Mouse (Mus musculus) splenic B cell, adult 2 months (primary cell): ENCODE measurements around the gene Aasdhppt.
A peak's percentile ranks its signal among the peaks of the same experiment; 100 is the strongest.

Experiments used
- DNase-seq: peaks from one replicate; pipeline ENCODE4 v3.0.0-alpha.2; 2011; ENCODE audit warnings: low read depth, low spot score
- H3K27me3 ChIP-seq: 2 replicates; pipeline ENCODE4 v1.6.1; 2012; ENCODE audit warnings: mild to moderate bottlenecking, low read length, moderate library complexity, mixed read lengths; ENCODE audit not compliant: control insufficient read depth, poor library complexity, insufficient read depth, severe bottlenecking
- H3K36me3 ChIP-seq: 2 replicates; pipeline ENCODE4 v1.6.1; 2012; ENCODE audit warnings: mild to moderate bottlenecking, low read length, moderate library complexity, mixed read lengths; ENCODE audit not compliant: control insufficient read depth, poor library complexity, insufficient read depth, severe bottlenecking

Aasdhppt gene

DNA sequence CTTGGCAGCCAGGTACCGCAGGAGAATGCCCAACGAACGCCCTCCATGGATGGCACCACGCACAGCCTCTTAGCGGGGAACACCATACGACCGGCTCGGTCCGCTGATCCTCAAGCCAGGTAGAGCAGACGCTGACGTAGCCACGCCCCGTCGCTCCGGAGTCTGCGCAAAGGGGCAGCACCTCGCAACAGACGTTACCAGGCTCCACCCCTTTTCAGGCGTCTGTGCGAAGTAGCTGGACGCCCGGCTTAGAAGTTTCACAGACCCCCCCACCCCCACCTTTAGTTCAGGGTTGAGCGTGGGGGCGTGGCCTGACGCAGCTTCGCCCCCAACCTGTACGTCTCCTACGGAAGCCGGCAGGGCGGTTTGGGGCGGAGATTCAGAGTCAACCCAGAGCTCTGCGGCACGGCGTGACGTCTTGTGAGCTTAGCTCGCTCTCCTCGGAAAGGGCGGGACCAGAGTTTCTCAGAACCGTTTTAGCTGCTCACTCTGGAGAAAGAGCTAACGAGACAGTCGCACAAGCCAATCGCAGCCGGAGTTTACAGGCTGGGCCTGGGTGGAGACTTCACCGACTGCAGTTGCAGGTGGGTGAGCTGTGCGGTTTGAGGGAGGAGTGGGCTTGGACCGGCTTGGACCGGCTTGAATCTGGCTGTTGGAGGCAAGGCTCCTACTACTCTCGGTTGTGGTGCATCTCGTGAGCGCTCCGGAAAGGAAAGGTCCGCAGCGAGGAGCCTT lies at the start of gene Aasdhppt, which contains the start of gene Kbtbd3:
Gene Aasdhppt, minus strand, starts transcription at position 121 of the 735 bp plus-strand sequence.
Gene Kbtbd3, plus strand, starts transcription at position 483 of the 735 bp plus-strand sequence.
- no peaks in the 10 kb centered on the region for H3K36me3 ChIP-seq
- no peaks in the 10 kb centered on the region for H3K27me3 ChIP-seq
- DNase-seq: peak; percentile 100

DNA sequence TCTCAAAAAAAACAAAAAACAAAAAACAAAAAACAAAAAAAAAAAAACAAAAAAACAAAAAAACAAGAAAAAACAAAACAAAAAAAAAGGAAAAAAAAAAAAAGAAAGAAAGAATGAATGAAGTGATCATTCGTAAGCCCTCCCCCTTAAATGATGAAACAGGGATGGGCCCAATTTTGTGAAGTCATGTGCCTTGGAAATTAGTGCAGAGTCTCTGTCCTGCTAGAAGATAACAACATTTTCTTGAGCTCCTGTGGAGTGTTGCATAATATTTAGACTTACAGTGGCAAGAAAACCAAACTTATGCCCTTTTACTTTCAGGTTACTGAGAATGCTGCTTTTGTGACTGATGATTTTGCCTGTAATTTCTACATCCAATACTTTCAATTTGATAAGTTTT lies 43.9 kb upstream of the Aasdhppt start:
- Histone ChIP-seq H3K36me3 (no peaks in the 10 kb centered on the region), H3K27me3 (no peaks in the 10 kb centered on the region)
- DNase-seq: no peak

DNA sequence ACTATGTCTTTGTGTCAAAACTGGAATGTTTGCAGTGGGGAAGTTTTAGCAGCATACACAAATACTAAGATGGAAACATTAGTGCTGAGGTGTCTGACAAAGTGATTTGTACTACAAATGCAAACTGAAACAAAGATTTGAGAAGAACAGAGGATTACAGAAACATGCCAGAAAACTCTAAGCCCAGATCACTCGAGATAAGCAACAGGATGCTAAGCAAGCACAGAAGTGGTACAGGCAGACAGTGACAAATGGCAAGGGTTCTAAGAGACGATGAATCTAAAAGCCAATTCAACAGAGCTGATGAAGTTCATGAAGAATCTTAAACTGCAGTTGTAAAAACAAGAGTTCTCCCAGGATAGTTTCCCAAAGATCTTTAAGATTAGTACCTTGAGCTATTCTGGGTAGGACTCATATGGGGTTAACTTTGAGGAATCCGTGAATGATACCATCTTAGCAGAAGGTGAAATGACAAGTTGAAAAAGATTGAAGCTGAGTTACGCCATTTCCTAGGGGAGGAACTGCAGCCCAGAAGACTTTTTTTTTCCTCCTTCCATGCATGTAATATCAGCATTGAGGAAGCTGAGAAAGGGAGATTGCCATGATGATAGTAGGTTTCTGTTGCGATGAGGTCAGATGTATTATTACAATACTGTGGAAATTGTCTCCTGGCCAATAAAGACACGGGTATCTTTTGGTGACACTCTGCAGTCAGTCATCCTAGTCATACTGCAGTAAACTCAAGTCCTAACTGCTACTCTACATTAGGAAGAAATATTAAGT lies 9.9 kb upstream of the Aasdhppt start:
- Histone ChIP-seq H3K36me3 (no peaks in the 10 kb centered on the region), H3K27me3 (no peaks in the 10 kb centered on the region)
- no peak for DNase-seq

DNA sequence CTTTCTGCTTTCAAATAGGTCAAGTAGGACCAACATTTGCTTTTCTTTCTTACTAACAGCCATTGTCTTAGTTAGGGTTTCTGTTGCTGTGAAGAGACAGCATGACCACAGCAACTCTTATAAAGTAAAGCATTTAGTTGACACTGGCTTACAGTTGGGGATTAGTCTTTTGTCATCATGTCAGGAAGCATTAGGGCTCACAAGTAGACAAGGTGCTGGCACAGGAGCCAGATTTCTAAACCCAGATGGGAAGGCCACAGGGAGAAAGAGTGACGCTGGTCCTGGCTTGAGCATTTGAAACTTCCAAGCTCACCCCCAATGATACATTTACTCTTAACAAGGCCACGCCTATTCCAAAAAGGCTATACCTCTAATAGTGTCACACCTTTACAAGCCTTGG lies 6.5 kb upstream of the Aasdhppt start:
- H3K36me3 ChIP-seq: no peaks in the 10 kb centered on the region
- no peaks in the 10 kb centered on the region for H3K27me3 ChIP-seq
- no peak for DNase-seq

DNA sequence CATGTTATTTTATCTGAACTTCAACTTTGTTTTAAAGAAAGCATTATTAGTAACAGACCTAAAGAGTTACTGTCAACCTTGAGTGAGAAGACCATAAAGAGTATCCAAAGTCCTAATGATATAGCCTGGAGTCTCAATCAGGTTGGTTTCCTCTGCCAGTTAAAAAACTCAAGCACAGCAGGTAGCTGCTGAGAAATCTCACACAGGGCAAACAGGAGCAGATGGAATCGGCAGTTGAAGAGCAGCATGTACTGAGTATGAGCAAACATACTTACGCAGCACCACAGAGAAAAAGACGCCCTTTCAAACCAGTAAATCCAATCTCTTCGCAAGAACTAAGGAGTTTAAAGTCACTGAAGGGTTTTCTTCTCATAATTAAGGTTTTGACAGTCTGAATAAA lies 4.7 kb upstream of the Aasdhppt start:
- H3K27me3 ChIP-seq: no peaks in the 10 kb centered on the region
- DNase-seq: no peak
- H3K36me3 ChIP-seq: no peaks in the 10 kb centered on the region

DNA sequence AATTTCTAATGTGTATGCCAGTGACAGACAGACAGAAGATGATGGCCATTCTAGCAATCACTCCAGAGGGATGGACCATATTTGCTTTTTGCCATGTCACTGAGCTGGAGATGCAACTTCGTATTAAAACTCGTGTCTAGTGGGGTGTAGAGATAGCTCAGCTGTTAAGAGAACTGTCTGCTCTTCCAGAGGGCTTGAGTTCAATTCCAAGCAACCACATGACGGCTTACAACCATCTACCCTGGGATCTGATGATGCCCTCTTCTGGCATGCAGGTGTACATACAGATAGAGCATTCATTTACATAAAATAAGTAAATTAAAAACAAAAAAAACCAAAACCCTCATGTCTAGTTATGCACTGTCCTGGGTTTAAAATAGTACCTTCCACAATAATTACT lies 1.9 kb upstream of the Aasdhppt start:
- Histone ChIP-seq H3K36me3 (no peaks in the 10 kb centered on the region), H3K27me3 (no peaks in the 10 kb centered on the region)
- peak; percentile 22 for DNase-seq

DNA sequence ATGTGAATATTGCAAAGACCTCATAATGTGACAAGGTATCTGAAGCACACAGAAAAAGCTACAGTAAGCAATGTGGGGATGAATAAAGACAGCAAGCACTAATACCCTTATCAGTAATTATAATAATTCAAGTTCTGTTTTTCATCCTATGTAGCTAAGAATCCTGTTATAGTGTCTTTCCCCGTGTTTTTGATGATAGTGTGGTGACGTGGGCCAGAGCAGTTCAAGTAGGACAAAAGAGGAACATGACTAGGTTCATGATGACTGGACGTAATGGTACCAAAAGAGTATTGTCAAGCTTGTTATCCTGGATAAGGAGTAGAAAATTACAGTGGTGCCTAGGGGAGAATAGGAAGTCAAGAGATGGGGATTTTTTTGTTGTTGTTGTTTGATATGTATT lies 1.4 kb upstream of the Aasdhppt start:
- Histone ChIP-seq H3K36me3 (no peaks in the 10 kb centered on the region), H3K27me3 (no peaks in the 10 kb centered on the region)
- peak; percentile 53 for DNase-seq

DNA sequence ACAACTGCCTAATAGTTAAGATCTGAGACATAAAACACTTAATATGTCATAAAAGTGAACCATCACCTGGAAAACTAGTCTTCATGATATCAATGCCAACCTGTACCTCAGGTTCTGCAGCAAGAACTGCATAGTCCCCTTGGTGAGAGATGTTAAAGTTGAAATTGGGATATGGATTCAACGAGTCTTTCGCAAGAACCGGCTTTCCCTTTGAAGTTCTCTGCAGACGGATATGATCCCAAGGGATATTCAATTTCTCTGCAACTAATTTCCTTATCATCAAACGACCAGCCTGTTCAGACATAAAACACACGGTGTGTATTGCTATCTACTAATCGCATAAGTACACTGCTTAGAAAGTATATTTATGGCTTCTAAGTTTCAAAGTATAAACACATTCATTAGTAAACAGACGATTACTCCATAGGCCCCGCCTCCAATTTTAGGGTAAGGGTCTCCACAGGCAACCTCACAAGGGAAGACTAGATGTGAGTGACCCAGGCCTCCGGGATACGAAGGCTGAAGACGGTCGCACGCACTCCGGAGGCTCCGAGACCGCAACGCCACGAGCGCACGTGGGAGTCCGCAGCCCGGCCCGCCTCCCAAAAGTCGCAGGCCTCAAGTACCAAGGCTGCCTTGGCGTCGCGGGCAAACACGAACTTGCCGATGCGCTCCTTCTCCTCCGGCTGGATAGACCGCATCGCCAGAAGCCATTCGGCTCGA lies 482 bp downstream of the Aasdhppt start:
- no peaks in the 10 kb centered on the region for H3K36me3 ChIP-seq
- no peaks in the 10 kb centered on the region for H3K27me3 ChIP-seq
- peak; percentile 9 for DNase-seq

DNA sequence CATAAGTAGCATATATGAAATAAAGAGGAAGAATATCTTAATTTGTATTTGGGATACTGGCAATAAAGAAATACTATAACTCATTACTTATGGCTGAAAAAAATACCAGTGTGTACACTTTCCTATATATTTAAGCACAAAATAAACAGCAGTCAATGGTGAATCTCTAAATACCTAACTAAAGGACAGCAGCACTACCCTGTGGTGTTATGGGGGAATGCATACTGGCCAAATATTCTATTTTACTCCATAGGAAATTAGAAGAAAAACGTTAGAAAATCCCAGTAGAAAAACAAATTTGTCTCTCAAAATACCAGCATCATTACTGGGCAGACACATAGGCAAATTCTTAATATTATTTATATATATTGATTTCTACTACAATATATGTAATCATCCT lies 4.4 kb downstream of the Aasdhppt start:
- Histone ChIP-seq H3K27me3 (no peaks in the 10 kb centered on the region), H3K36me3 (0 out of 2 replicates have a peak, but pooled peaks cover 2% of the 10 kb centered on the region)
- no peak for DNase-seq

DNA sequence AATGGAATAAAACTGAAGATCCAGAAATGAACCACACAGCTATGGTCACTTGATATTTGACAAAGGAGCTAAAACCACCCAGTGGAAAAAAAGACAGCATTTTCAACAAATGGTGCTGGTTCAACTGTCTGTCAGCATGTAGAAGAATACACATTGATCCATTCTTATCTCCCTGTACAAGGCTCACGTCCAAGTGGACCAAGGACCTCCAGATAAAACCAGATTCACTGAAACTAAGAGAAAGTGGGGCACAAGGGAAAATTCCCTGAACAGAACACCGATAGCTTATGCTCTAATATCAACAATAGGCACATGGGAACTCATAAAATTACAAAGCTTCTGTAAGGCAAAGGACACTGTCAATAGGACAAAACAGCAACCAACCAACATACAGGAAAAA lies 8.8 kb downstream of the Aasdhppt start:
- 0 out of 2 replicates have a peak, but pooled peaks cover 2% of the 10 kb centered on the region for H3K36me3 ChIP-seq
- DNase-seq: no peak

DNA sequence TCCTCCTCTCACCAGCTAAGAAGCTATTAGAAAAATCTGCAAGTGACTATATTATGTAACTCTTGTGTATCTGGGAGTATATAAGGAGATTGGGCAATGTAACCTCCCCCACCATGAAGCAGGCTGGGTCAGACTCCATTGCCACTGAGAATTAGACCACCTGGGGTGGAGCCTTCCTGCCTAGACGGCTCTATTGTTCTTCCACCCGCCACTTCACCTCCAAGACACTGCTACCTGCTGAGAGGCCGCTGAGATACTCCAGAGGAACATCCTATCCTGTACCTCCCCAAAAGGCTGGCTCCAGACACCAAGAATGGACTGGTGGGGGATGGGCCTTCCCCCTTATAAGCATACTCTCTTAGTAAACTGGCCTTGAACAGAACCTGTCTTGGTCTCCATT lies 25.4 kb downstream of the Aasdhppt start:
- no peak for DNase-seq

More for the DNA sequence above, 8.8 kb downstream of the Aasdhppt start:
- no peaks in the 10 kb centered on the region for H3K27me3 ChIP-seq

DNA sequence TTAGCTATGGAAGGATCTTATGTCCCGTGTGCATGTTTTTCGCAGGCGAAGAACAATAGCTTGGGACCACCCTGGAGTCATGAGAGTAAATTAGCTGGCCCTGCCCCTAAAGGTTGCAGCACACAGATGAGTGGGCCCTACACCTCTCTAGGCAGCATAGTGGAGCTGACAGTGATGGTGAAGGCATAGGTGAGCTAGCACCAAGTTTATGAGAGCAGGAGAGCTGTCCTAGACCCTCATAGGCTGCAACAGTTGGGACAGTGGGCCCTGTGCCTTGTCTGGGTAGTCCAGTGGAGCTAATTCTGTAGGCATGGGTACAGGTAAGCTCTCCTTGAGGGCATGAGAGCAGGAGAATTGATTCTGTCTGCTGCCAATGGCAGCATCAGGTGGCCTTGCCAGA lies 42.4 kb downstream of the Aasdhppt start:
- Histone ChIP-seq H3K27me3 (no peaks in the 10 kb centered on the region), H3K36me3 (no peaks in the 10 kb centered on the region)
- DNase-seq: no peak

More for the DNA sequence above, 25.4 kb downstream of the Aasdhppt start:
- Histone ChIP-seq H3K27me3 (no peaks in the 10 kb centered on the region), H3K36me3 (no peaks in the 10 kb centered on the region)

DNA sequence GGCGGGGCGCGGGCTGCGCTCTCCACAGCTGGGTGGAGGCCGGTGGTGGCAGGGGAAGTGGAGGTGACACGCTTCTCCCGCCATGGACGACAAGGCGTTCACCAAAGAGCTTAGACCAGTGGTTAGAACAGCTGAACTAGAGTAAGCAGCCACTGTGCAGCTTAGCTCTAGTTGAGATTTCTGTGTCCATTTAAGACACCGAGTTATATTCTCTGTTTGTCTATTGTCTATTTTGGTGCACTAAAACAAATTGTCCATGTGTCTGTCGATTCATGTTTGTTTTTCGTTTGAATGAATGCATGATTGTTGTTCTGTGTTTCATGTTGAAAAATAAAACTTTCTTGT lies 48.6 kb downstream of the Aasdhppt start:
- peaks cover 2% of the 10 kb centered on the region; the same call in 1 of the 2 replicates for H3K27me3 ChIP-seq
- no peak for DNase-seq
- H3K36me3 ChIP-seq: no peaks in the 10 kb centered on the region

DNA sequence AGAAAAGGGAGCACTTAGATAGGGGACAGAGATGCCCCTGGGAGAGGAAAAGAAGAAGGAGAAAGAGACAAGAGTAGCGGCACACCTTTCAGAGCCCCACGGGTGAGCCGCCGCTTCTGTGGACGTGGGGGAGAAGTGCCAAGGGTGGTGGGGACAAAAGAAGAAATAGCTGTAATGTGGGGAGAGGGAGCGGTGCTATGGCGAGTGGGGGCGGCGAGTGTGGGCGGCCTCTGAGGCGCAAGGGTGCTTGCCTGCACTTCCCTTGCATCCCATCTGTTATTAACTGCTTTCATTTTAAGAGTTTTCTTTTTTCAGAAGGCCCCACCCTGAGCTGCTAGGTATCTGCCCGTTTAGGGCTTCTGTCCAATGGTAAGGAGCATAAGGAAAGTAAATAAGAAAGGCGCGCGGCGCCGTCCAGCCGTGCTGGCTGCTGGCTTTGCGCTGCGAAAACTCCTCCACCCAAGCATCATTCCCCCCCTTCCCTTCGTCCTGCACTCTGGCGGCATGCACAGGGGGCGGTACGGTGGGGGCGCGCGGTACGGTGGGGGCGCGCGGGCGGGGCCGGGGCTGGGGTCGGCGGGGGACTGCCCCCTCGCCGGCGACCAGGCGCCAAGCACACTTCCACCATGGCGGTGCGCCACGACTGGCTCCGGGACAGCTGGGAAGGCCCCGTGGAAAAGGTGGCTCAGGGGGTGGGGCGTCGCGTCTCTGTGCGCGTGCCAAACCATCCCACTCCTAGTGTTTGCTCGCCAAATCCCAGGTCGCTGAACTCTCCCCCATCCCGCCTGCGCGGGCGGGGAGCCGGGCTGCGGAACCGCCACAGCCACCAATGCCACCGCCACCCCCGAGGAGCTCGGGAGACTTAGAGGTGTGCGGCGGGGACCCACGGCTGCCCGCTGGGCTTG lies 49.2 kb downstream of the Aasdhppt start:
- DNase-seq: peak; percentile 32
- Histone ChIP-seq H3K27me3 (peaks cover 2% of the 10 kb centered on the region; the same call in 1 of the 2 replicates), H3K36me3 (no peaks in the 10 kb centered on the region)
